Mouse (Mus musculus) G1E (cell line): ENCODE results near the gene Gm49380.

Experiments
- CTCF ChIP-seq: IDR thresholded peaks from 2 replicates; pipeline ENCODE4 v1.5.1; 2012; ENCODE audit warnings: low read depth, low read length, inconsistent platforms, mixed read lengths
- GATA1 ChIP-seq: IDR thresholded peaks from 2 replicates; pipeline ENCODE4 v1.6.1; 2012; ENCODE audit warnings: borderline replicate concordance, low read length, inconsistent platforms, mixed read lengths
- GATA2 ChIP-seq: IDR thresholded peaks from 2 replicates; pipeline ENCODE4 v1.6.1; 2012; ENCODE audit warnings: low read depth, low read length, inconsistent platforms, borderline replicate concordance
- TAL1 ChIP-seq: conservative IDR thresholded peaks from 2 replicates; pipeline ENCODE4 v1.6.1; 2012; ENCODE audit warnings: low read depth, low read length, inconsistent platforms, mixed read lengths

GRCm38 (mm10) chr9:44071914-44072598 lies 41.2 kb downstream of the Gm49380 start:
- no peak for TF ChIP-seq CTCF
- TF ChIP-seq GATA1 = no peak
- no peak for TF ChIP-seq GATA2
- TF ChIP-seq TAL1 = no peak
